Mouse (Mus musculus): Measurements from ENCODE around the gene Cped1.
"Not testable (repeated sequence)": the region's sequence is repeated elsewhere in the genome, so short reads cannot be mapped to it uniquely, and the experiment has no call there.

Cped1 gene

GRCm38 (mm10) chr6:22258784-22259183 lies 273.1 kb downstream of the Cped1 start:
- DNase-seq = no peak

- DNase-seq = no peak
Observed at GRCm38 (mm10) chr6:22262519-22262918, 276.8 kb downstream of the Cped1 start.

- DNase-seq = not testable (repeated sequence)
Observed at GRCm38 (mm10) chr6:22264094-22264493, 278.4 kb downstream of the Cped1 start.

DNA sequence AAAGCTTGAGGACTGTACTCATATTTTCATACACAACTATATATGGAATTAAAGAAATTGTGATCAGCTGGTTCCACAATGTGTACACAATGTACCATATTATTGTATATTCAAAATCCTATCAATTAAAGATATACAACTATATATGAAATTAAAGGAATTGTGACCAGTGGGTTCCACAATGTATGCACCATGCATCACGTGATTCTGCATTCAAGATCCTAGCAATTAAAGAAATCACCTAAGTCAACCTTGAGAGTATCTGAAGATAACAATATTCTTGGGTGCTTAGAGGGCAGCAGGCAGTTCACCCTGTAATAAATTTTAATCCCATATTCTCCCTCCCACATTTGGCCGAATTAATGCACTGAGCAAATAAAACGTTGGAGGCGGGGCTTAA lies 280.3 kb downstream of the Cped1 start:
- no peak for DNase-seq

GRCm38 (mm10) chr6:22267807-22268667 lies 282.3 kb downstream of the Cped1 start:
- no peak for DNase-seq

- no peak for DNase-seq
Observed at GRCm38 (mm10) chr6:22268677-22269076, 283.0 kb downstream of the Cped1 start.

DNA sequence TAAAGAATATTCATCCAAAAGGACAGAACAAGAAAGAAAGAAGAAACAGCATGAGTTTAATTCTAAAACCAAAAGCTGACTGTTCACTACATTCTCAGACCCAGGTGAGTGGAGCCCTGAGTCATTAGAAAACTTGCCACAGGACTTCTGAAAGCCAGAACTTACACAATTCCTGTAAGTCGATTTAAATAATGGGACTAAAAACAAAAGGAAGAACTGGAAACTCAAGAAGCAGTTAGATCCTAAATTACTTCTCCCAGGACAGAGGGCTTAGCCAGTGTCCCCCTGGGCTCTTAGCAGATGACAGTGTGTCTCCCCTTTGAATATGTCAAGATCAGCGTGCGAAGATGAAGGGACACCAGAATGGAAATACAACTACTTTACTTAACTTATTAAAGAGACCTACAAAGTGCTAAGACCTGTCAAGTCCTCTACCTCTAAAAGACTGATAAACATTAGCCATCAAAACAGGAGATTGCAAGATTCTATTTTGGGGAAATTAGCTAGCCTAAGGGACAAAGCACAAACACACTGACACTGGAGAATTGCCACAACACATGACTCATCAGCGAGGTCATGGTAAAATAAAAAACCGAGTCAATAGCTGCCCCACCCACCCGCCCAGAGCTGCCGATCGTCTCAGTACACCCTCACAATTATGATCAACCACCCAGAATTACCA lies 284.3 kb downstream of the Cped1 start:
- no peak for DNase-seq

- no peak for DNase-seq
Observed at GRCm38 (mm10) chr6:22277941-22278340, 292.2 kb downstream of the Cped1 start.

GRCm38 (mm10) chr6:22280217-22280861 lies 294.6 kb downstream of the Cped1 start:
- DNase-seq = peak; percentile 15

GRCm38 (mm10) chr6:22282405-22282804 lies 296.7 kb downstream of the Cped1 start:
- no peak for DNase-seq

- no peak for DNase-seq
Observed at GRCm38 (mm10) chr6:22288004-22288736, 302.5 kb downstream of the Cped1 start, which contains the start of gene Wnt16. Gene Wnt16, plus strand, starts transcription at chr6:22288227.

DNA sequence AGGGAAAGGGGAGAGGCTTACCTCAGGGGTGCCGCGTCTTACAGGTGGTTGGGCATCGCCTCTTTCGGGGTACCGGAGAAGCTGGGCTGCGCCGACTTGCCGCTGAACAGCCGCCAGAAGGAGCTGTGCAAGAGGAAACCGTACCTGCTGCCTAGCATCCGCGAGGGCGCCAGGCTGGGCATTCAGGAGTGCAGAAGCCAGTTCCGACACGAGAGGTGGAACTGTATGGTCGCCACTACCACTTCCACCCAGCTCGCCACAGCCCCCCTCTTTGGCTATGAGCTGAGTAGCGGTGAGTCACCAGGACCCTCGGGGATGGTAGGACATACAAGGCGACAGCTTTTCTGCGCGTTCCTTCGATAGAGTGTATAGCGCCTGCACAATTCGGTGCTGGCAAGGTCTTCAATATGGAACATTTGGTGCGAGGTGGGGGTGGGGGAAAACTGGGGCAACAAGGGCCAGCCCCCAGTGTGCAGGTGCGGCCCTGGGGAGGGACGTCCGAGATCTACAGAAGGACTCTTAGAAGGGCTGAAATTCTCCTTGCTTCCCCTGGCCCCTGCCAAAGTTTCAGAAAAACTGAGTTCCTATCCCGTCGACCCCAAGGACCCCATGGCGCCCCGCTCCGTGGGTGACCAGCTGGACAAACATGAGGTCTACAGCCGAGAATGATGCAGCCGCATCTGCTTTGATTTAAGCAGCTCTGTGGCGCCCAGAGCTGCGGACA lies 303.2 kb downstream of the Cped1 start:
- DNase-seq = no peak

- no peak for DNase-seq
Observed at GRCm38 (mm10) chr6:22289461-22290021, 303.8 kb downstream of the Cped1 start.

GRCm38 (mm10) chr6:22290790-22291189 lies 305.1 kb downstream of the Cped1 start:
- DNase-seq = no peak

GRCm38 (mm10) chr6:22292056-22292455 lies 306.3 kb downstream of the Cped1 start:
- no peak for DNase-seq

DNA sequence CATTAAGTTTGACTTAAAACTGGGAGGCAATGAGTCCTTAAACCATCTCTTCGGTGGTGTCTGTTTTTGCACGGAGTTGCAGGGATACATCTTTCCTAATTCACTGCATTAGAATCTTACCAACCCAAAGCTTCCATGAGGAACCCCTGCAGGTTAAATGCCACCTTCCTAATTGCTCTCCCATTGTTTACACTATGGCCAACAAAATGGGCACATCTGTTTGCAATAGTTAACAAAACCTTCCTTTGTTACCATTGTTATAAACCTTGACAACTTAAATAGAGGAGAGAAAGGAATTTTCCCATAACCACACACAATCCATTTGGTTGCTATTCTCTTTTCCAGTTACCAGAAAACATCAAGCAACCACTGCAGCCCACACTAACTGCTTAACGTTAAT lies 308.2 kb downstream of the Cped1 start:
- no peak for DNase-seq

GRCm38 (mm10) chr6:22297028-22297427 lies 311.3 kb downstream of the Cped1 start:
- no peak for DNase-seq

GRCm38 (mm10) chr6:22298059-22298458 lies 312.3 kb downstream of the Cped1 start:
- no peak for DNase-seq
